Comparison of ENCODE assay signal across 18 mouse cellular contexts in genomic region chr10:45784150-45784479, GRCm38 (mm10).
A peak's percentile ranks its signal among the peaks of the same experiment; 100 is the strongest.
DNase-seq lines count a peak whose midpoint lies in the region; ATAC-seq and TF ChIP-seq lines count a peak whose summit lies in the region.
"Had no signal": no experiment of that assay in that cellular context is flagged by ENCODE, and none has a peak within 500 bp of the region (broad histone marks: within the 10 kb centered on the region; RNA-seq: fewer than 3 reads in every experiment).

No protein-coding gene starts in this region.

- H3K36me3 ChIP-seq in forebrain, embryonic 12.5 days (replicated peaks), result no peaks in the 10 kb centered on the region
- H3K36me3 ChIP-seq in forebrain, postnatal 0 days (ENCODE audit: insufficient read depth), result no peaks in the 10 kb centered on the region
- no peaks in the 10 kb centered on the region for H3K36me3 ChIP-seq in midbrain, embryonic 12.5 days
- H3K36me3 ChIP-seq in midbrain, embryonic 16.5 days (ENCODE audit: control insufficient read depth, insufficient read depth, low read length), result no peaks in the 10 kb centered on the region
- no peaks in the 10 kb centered on the region for H3K36me3 ChIP-seq in forebrain, embryonic 14.5 days (ENCODE audit: control insufficient read depth, insufficient read depth, low read length)
- H3K36me3 ChIP-seq: neural tube, embryonic 13.5 days had no signal

- no peaks in the 10 kb centered on the region for H3K27me3 ChIP-seq in forebrain, embryonic 12.5 days
- H3K27me3 ChIP-seq in forebrain, postnatal 0 days (ENCODE audit: insufficient read depth, low read length), result no peaks in the 10 kb centered on the region
- no peaks in the 10 kb centered on the region for H3K27me3 ChIP-seq in midbrain, embryonic 12.5 days
- H3K27me3 ChIP-seq in midbrain, embryonic 16.5 days (ENCODE audit: control insufficient read depth, insufficient read depth, low read depth, low read length), result no peaks in the 10 kb centered on the region
- no peaks in the 10 kb centered on the region for H3K27me3 ChIP-seq in forebrain, embryonic 14.5 days (replicated peaks; ENCODE audit: control insufficient read depth, insufficient read depth, low read length)
- H3K27me3 ChIP-seq: neural tube, embryonic 13.5 days; Patski had no signal

- no peak for DNase-seq in forebrain, postnatal 0 days
- DNase-seq in forebrain, embryonic 14.5 days (ENCODE audit: low spot score), result no peak
- DNase-seq in thymus, postnatal 10 days (ENCODE audit: low spot score in 2 of 2), result no peak
- DNase-seq in left cerebral cortex, postnatal 14 days (ENCODE audit: low spot score in 2 of 2), result no peak
- DNase-seq: cerebellum, postnatal 14 days; kidney, adult 11 months; kidney, postnatal 14 days; lung, embryonic 14.5 days; retina, postnatal 1 day; thymus, adult 2 months had no signal

- no peaks in the 10 kb centered on the region for H3K9me3 ChIP-seq in forebrain, embryonic 12.5 days
- H3K9me3 ChIP-seq in forebrain, postnatal 0 days (ENCODE audit: low read length), result no peaks in the 10 kb centered on the region
- H3K9me3 ChIP-seq in midbrain, embryonic 12.5 days, result no peaks in the 10 kb centered on the region
- no peaks in the 10 kb centered on the region for H3K9me3 ChIP-seq in midbrain, embryonic 16.5 days (replicated peaks; ENCODE audit: control insufficient read depth, low read length, poor library complexity, severe bottlenecking)
- H3K9me3 ChIP-seq in forebrain, embryonic 14.5 days (replicated peaks; ENCODE audit: control insufficient read depth, low read length), result no peaks in the 10 kb centered on the region
- H3K9me3 ChIP-seq: neural tube, embryonic 13.5 days had no signal

- WGBS in forebrain, embryonic 12.5 days, result 4% methylated on average over 2 of the region's 2 CpGs
- WGBS in forebrain, postnatal 0 days, result 12% methylated on average over 2 of the region's 2 CpGs
- 1% methylated on average over 2 of the region's 2 CpGs for WGBS in midbrain, embryonic 12.5 days
- WGBS in midbrain, embryonic 16.5 days, result 8% methylated on average over 2 of the region's 2 CpGs
- WGBS in forebrain, embryonic 14.5 days, result 17% methylated on average over 2 of the region's 2 CpGs

- ATAC-seq in forebrain, embryonic 12.5 days (ENCODE audit: low FRiP score), result peak; percentile 79
- ATAC-seq in forebrain, postnatal 0 days, result no peak
- peak; percentile 68 for ATAC-seq in midbrain, embryonic 12.5 days (ENCODE audit: low FRiP score, low read depth)
- ATAC-seq in midbrain, embryonic 16.5 days, result no peak
- ATAC-seq in forebrain, embryonic 14.5 days, result peak; percentile 32; the same call in 1 of the 2 replicates
- ATAC-seq in monocyte, adult 5-6 weeks (replicated peaks; ENCODE audit: insufficient number of reproducible peaks, low FRiP score, low TSS enrichment, poor library complexity, severe bottlenecking), result no peak
- ATAC-seq: Patski had no signal

- H3K4me3 ChIP-seq in forebrain, embryonic 12.5 days (replicated peaks), result no peak overlapping the region
- H3K4me3 ChIP-seq in forebrain, postnatal 0 days (ENCODE audit: low read depth, low read length), result no peak overlapping the region
- no peak overlapping the region for H3K4me3 ChIP-seq in midbrain, embryonic 12.5 days
- H3K4me3 ChIP-seq in midbrain, embryonic 16.5 days (ENCODE audit: low read depth, low read length), result no peak overlapping the region
- H3K4me3 ChIP-seq in forebrain, embryonic 14.5 days (ENCODE audit: low read depth, low read length), result no peak overlapping the region
- H3K4me3 ChIP-seq: neural tube, embryonic 13.5 days had no signal

- no peak overlapping the region for H3K4me2 ChIP-seq in forebrain, embryonic 12.5 days
- H3K4me2 ChIP-seq in forebrain, postnatal 0 days (ENCODE audit: low read depth), result no peak overlapping the region
- no peak overlapping the region for H3K4me2 ChIP-seq in midbrain, embryonic 12.5 days (replicated peaks)
- no peak overlapping the region for H3K4me2 ChIP-seq in midbrain, embryonic 16.5 days (ENCODE audit: low read length)
- no peak overlapping the region for H3K4me2 ChIP-seq in forebrain, embryonic 14.5 days (ENCODE audit: low read length)
- H3K4me2 ChIP-seq: heart, embryonic 11.5 days; liver, embryonic 11.5 days; lung, embryonic 14.5 days; neural tube, embryonic 13.5 days had no signal

- no peak overlapping the region for H3K27ac ChIP-seq in forebrain, embryonic 12.5 days
- no peak overlapping the region for H3K27ac ChIP-seq in forebrain, postnatal 0 days (ENCODE audit: low read depth, low read length)
- peak overlapping the region; percentile 30; the same call in 1 of the 2 replicates for H3K27ac ChIP-seq in midbrain, embryonic 12.5 days (replicated peaks)
- no peak overlapping the region for H3K27ac ChIP-seq in midbrain, embryonic 16.5 days (ENCODE audit: low read length)
- H3K27ac ChIP-seq in forebrain, embryonic 14.5 days (ENCODE audit: low read depth, low read length), result no peak overlapping the region
- H3K27ac ChIP-seq: neural tube, embryonic 13.5 days had no signal

- TF ChIP-seq CTCF in forebrain, postnatal 0 days (IDR thresholded peaks at IDR 0.05; ENCODE audit: low read depth), result no peak

- H3K9ac ChIP-seq in forebrain, embryonic 12.5 days, result no peak overlapping the region
- H3K9ac ChIP-seq in forebrain, postnatal 0 days, result no peak overlapping the region
- no peak overlapping the region for H3K9ac ChIP-seq in midbrain, embryonic 12.5 days (replicated peaks)
- no peak overlapping the region for H3K9ac ChIP-seq in midbrain, embryonic 16.5 days (ENCODE audit: low read depth, low read length)
- H3K9ac ChIP-seq in forebrain, embryonic 14.5 days (ENCODE audit: low read length), result no peak overlapping the region
- H3K9ac ChIP-seq: lung, embryonic 14.5 days; neural tube, embryonic 13.5 days had no signal

- intact Hi-C loops in left cerebral cortex, postnatal 14 days (cut with DNase I), result no loop called here

- peaks cover 20% of the 10 kb centered on the region for H3K4me1 ChIP-seq in forebrain, embryonic 12.5 days
- H3K4me1 ChIP-seq in forebrain, postnatal 0 days (ENCODE audit: insufficient read depth), result no peaks in the 10 kb centered on the region
- H3K4me1 ChIP-seq in midbrain, embryonic 12.5 days, result peaks cover 23% of the 10 kb centered on the region
- peaks cover 6% of the 10 kb centered on the region for H3K4me1 ChIP-seq in midbrain, embryonic 16.5 days (ENCODE audit: control insufficient read depth, insufficient read depth, low read length)
- peaks cover 6% of the 10 kb centered on the region; the same call in 1 of the 2 replicates for H3K4me1 ChIP-seq in forebrain, embryonic 14.5 days (ENCODE audit: control insufficient read depth, insufficient read depth, low read length)

Comparison
In these comparisons a context has a peak if more than half of its experiments do, and no peak if none do; other contexts are left out.
1. ATAC-seq: peak in forebrain, embryonic 12.5 days (single experiment), midbrain, embryonic 12.5 days (single experiment) and forebrain, embryonic 14.5 days (single experiment); none in forebrain, postnatal 0 days (single experiment), midbrain, embryonic 16.5 days (single experiment) and monocyte, adult 5-6 weeks (single experiment).